Mouse (Mus musculus) mature B cell (primary cell): Measurements from ENCODE around the gene Sirt3.

Experiments
- in situ Hi-C: fragments of 300-500 bp; cut with MboI; formaldehyde crosslinking; loops from 2 replicates; pipeline ENCODE4 v1.14.3; 2019

Gene Sirt3

GRCm38 (mm10) chr7:140881696-140882468, at the start of gene Sirt3, which contains the start of gene Psmd13:
Gene Sirt3 (minus strand): TSS chr7:140882309.
Gene Psmd13 (plus strand): TSS chr7:140881968.
- in situ Hi-C loops = no loop called here

GRCm38 (mm10) chr7:140927181-140927580, 45.1 kb upstream of the Sirt3 start:
- in situ Hi-C loops = no loop called here

- in situ Hi-C loops = no loop called here
These were observed 41.1 kb upstream of the Sirt3 start for GRCm38 (mm10) chr7:140923070-140923775.

GRCm38 (mm10) chr7:140922398-140923069, 40.4 kb upstream of the Sirt3 start:
- in situ Hi-C loops = no loop called here

- in situ Hi-C loops = no loop called here
These were observed 39.3 kb upstream of the Sirt3 start for GRCm38 (mm10) chr7:140921225-140921975.

GRCm38 (mm10) chr7:140920418-140921029, 38.4 kb upstream of the Sirt3 start, which contains the start of gene Nlrp6:
Gene Nlrp6 (plus strand): TSS chr7:140920902.
- in situ Hi-C loops = no loop called here

GRCm38 (mm10) chr7:140919911-140920310, 37.8 kb upstream of the Sirt3 start:
- in situ Hi-C loops = no loop called here

- in situ Hi-C loops = no loop called here
These were observed 32.1 kb upstream of the Sirt3 start for GRCm38 (mm10) chr7:140914031-140914690.

- in situ Hi-C loops = no loop called here
These were observed 30.9 kb upstream of the Sirt3 start for GRCm38 (mm10) chr7:140912846-140913482.

GRCm38 (mm10) chr7:140912293-140912692, 30.2 kb upstream of the Sirt3 start:
- in situ Hi-C loops = no loop called here

GRCm38 (mm10) chr7:140908634-140909107, 26.6 kb upstream of the Sirt3 start:
- in situ Hi-C loops = no loop called here

- in situ Hi-C loops = no loop called here
These were observed 26.1 kb upstream of the Sirt3 start for GRCm38 (mm10) chr7:140908181-140908580.

- in situ Hi-C loops = no loop called here
These were observed 25.6 kb upstream of the Sirt3 start for GRCm38 (mm10) chr7:140907697-140908096.

- in situ Hi-C loops = no loop called here
These were observed 25.0 kb upstream of the Sirt3 start for GRCm38 (mm10) chr7:140907131-140907530.

GRCm38 (mm10) chr7:140905642-140906081, 23.6 kb upstream of the Sirt3 start:
- in situ Hi-C loops = no loop called here

- in situ Hi-C loops = loop anchor here (5.0 kb wide), 2 partner anchors 56 to 144 kb away; partner anchors contain the start of genes Odf3 and Scgb1c1
These were observed 21.1 kb upstream of the Sirt3 start for GRCm38 (mm10) chr7:140903212-140903611.

- in situ Hi-C loops = loop anchor here (5.0 kb wide), 2 partner anchors 55 to 145 kb away; partner anchors contain the start of genes Odf3 and Scgb1c1
These were observed 20.1 kb upstream of the Sirt3 start for GRCm38 (mm10) chr7:140902036-140902875.

GRCm38 (mm10) chr7:140900220-140900619, 18.1 kb upstream of the Sirt3 start, which contains the start of gene Cox8b:
Gene Cox8b (minus strand): TSS chr7:140900446.
- in situ Hi-C loops = loop anchor here (5.0 kb wide), 2 partner anchors 53 to 147 kb away; partner anchors contain the start of genes Odf3 and Scgb1c1

GRCm38 (mm10) chr7:140899121-140899520, 17.0 kb upstream of the Sirt3 start:
- in situ Hi-C loops = no loop called here
